Mouse (Mus musculus): ENCODE measurements around the gene Ifit1bl1.
"Not testable (repeated sequence)": the region's sequence is repeated elsewhere in the genome, so short reads cannot be mapped to it uniquely, and the experiment has no call there.

The Ifit1bl1 gene

DNA sequence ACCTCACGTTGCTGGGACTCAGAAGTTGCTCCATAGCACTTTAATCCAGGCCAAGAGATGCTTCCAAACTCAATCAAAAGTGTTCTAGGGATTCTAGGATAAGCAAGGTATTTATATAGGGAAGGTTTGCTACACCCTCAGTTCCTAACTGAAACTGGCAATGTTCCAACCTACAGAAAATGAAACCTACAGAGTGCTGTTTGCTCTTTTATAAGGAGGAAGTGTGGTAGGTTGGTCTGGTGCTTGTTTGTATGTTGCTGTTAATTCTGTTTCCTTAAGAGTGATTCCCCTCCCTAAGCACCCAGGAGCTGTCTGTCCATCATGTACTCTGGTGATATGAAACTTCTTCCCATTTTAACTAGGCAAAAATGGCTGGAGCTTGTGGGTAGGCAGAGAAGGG lies at the start of gene Ifit1bl1:
Ifit1bl1 (minus strand) TSS at position 69 of the 400 bp plus-strand sequence.
- peak; percentile 32 for DNase-seq (ENCODE audit: low read depth, low spot score)

DNA sequence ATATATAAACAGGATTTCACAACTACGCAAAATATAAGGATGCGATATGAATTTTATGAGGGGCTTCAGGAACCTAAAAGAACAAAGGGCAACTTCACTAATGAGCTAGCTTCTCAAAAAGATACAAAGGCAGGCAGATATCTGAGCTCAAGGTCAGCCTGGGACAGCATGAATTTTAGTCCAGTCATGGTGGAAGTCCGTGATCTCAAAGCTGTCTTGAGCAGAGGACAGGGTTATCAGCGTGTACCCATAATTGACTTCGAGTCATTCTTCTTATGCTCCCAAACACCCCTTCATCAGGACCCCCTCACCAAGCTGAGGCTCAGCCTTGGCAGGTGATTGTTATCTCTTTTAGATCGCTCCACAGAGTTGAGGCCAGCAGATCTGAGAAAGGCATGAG lies 49.2 kb upstream of the Ifit1bl1 start:
- no peak for DNase-seq (ENCODE audit: low read depth, low spot score)

DNA sequence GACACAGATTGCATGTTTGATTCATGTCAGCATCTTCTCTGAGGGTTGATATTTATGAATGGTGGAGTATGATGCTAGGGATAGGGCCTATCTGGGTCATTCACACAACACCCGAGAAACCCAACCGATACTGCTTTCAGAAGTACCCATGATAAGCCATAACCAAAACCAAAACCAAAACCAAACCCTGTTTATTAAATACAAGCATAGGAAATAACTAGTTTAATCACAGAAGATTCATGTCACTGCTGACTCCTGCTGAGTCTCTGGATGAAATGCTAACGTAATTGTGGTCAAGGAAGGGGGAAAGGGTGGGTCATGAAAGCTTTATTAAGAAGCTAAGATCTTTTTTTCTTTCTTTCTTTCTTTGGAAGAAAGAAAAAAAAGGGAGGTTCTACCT lies 48.5 kb upstream of the Ifit1bl1 start:
- no peak for DNase-seq (ENCODE audit: low read depth, low spot score)

DNA sequence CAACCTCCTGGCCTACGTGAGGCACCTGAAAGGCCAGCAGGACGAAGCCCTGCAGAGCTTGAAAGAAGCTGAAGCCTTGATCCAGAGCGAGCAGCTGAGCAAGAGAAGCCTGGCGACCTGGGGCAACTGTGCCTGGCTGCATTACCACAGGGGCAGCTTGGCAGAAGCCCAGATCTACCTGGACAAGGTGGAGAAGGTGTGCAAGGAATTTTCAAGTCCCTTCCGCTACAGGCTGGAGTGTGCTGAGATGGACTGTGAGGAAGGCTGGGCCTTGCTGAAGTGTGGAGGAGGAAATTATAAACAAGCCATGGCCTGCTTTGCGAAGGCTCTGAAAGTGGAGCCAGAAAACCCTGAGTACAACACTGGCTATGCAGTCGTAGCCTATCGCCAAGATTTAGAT lies 45.9 kb upstream of the Ifit1bl1 start:
- not testable (repeated sequence) for DNase-seq (ENCODE audit: low read depth, low spot score)

DNA sequence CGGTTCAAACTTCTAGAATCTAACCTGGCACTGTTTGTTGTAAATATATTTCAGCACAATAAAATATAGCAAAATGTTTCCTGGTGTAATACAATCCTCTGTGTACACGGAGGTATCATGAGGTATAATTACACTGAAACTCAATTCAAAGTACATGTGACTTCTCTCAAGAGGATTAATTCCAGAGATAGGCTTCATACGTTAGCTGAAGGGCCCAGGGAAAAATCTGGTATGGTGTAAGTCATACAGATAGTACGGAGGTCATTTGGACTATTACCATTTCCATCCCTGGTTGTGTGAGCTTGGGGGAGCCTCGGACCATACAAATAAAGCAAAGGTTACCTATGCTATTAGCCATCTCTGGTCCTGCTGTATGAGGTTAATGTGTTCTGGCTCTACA lies 40.9 kb upstream of the Ifit1bl1 start:
- DNase-seq (ENCODE audit: low read depth, low spot score) = no peak

DNA sequence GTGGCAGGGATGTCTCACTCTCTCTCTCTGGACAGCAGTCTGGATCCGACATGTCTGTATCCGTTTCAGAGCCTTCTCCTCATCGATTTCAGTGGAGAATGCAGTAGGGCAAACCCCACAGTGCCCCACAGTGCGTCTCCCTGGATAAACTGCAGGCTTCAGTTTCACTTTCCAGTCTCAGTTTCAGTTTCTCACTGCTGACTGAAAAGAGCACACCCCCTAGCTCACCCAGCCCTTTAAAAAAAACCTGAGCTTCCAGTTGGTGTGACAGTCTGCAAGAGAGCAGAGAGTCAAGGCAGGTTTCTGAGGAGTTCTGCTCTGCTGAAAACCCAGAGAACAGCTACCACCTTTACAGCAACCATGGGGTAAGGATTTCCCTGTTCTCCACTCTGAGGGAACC lies 38.9 kb upstream of the Ifit1bl1 start, which contains the start of the genes Ifit1bl2 and Ifit1:
Ifit1bl2 (minus strand) TSS at position 121 of the 400 bp plus-strand sequence.
Ifit1 (plus strand) TSS at position 249 of the 400 bp plus-strand sequence.
- peak; percentile 21 for DNase-seq (ENCODE audit: low read depth, low spot score)

DNA sequence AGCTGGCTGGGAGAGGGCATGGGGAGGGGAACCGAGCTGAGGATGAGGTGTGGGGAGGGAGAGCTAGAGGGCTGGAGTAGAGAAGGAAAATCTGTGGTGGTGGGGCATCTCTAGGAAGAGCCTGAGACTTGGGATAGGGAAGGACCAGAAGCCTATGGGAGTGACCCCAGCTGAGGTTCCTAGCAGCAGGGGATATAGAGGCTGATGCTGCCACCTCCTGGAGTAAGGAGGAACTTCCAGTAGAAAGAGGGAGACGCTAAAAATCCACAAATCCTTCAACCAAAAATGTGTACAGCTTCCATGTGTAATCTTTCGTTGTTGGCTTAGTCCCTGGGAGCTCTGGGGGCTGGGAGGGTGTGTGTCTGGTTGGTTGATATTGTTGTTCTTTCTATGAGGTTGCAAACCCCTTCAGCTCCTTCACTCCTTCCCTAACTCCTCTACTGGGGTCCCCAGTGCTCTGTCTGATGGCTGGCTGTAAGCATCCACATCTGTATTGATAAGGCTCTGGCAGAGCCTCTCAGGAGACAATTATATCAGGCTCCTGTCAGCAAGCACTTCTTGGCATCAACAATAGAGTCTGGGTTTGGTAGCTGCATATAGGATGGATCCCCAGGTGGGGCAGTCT lies 35.3 kb upstream of the Ifit1bl1 start:
- peak; percentile 63 for DNase-seq (ENCODE audit: low read depth, low spot score)

DNA sequence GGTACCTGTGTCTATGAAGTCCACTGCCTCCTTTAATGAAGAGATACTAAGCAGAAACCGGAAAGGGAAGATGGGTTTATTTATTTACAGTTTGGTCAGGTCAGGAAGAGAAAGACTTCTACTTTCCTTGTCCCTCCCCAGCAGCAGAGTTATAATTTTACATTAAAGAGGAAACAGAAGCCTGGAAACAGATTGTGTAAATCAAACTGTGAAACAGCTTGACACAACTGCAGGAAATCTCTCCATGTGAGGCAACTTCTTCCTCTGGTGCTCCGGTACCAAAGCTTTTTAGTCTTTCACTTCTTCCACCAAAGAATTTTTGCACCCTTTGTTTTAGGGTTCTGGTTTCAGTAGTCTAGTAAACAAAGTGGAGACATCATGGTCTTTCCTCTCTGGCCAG lies 31.7 kb upstream of the Ifit1bl1 start:
- DNase-seq (ENCODE audit: low read depth, low spot score) = peak; percentile 7

DNA sequence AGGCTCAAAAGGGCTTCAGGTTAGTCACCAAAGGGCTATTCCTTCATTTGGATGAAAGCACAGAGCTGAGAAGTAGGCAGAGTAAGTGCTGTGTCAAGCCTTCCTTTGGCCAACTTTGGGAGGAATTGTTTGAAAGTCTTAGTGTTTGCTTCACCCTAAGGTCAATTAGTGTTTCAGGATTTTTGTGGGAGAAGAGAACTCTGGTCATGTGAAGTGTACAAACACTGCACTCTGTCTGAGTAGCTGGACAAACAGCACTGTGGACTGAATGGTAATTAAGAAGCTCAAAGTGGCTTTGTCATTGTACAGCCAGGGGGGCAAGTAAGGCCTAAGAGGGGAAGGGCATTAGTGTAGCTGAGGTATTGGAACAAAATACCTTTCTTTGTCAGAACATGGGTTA lies 29.7 kb upstream of the Ifit1bl1 start:
- no peak for DNase-seq (ENCODE audit: low read depth, low spot score)

DNA sequence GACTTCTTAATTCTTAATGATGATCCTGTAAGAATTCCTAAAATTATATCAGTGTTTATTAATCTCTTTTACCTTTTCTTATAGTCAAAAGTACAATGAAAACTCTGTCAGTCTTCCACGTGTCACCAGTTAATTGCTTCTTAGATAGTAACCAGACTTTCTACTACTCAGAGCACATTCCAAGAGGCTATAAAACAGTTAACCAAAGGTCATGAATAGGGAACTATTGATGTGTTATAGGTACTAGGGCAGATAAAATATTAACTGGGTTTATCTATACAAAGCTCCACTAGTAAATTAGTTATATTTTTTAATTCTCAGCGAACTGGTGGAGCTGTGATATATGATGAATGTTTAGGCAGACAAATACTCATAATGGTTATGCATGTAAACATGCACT lies 25.7 kb upstream of the Ifit1bl1 start:
- DNase-seq (ENCODE audit: low read depth, low spot score) = no peak

DNA sequence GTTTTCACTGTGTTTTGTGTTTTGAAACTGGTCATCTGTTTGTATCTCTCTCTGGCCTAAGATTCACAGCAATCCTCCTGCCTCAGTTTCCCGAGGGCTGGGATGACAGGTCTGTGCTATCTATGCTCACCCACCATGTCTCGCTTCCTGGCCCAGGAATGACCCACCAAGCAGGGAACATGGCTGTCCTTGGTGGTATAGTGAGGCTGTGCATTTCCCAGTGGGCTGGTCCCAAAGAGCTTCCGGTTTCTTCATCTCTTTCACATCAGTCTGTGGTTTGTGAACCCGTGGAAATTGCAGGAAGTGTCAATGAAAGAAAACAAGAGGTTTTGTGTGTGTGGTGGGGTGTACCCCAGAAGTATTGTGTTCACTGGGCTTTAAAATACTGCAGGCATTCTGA lies 22.9 kb upstream of the Ifit1bl1 start:
- DNase-seq (ENCODE audit: low read depth, low spot score) = no peak

DNA sequence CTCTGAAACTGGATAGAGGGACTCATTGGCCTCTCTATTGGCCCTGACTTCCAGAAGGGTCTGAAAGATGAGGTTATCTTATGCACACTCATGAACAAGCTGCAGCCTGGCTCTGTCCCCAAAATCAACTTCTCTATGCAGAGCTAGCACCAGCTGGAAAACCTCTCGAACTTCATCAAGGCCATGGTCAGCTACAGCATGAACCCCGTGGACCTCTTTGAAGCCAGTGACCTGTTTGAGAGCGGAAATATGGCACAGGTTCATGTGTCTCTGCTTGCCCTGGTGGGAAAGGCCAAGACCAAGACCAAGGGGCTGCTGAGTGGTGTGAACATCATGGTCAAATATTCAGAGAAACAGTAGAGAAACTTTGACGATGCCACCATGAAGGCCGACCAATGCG lies 22.0 kb upstream of the Ifit1bl1 start:
- no peak for DNase-seq (ENCODE audit: low read depth, low spot score)

DNA sequence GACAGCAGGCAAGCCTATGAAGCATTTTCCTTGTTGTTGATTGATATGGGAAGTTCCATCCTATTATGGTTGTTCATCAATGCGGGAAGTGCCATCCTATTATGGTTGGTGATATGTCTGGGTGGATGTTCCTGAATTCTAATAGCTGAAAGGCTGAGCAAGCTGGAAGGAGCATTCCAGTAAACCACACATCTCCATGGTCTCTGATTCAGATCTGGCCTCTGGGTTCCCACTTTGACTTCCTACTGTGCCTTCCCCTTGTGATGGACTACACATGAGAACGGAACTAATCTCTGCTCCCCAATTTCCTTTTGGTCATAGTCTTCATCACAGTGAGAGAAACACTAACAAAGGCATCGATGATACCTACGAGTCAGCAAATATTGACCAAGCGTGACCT lies 19.1 kb upstream of the Ifit1bl1 start:
- DNase-seq (ENCODE audit: low read depth, low spot score) = no peak

DNA sequence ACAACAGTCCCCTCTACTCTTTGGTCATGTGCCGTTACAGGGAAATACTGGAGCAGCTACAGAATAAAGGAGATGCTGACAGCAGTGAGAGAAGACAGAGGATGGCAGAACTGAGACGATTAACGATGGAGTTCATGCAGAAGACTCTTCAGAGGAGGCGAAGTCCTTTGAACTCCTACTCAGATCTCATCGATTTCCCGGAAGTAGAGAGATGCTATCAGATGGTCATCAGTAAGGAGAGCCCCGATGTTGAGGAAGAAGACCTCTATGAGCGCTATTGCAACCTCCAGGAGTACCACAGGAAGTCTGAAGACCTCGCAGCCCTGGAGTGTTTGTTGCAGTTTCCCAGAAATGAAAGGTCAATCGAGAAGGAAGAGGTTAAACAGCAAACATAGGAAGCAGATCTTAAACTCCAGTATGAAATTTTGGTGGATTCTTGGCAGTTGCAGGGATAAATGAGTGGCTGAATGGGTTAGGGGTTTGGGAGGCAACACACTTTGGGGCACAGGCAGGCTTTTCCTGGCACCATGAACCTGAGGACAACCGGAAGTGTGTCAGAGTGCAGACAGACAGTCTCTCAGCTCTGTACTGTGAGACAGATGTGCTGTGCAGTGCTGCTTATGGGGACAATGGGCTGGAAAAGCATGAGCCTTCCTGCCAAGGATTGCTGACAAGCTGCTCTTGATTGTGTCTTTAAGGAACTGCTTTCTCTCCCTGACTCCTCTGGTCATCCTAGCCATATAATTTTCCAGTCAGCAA lies 10.7 kb upstream of the Ifit1bl1 start:
- not testable (repeated sequence) for DNase-seq (ENCODE audit: low read depth, low spot score)

DNA sequence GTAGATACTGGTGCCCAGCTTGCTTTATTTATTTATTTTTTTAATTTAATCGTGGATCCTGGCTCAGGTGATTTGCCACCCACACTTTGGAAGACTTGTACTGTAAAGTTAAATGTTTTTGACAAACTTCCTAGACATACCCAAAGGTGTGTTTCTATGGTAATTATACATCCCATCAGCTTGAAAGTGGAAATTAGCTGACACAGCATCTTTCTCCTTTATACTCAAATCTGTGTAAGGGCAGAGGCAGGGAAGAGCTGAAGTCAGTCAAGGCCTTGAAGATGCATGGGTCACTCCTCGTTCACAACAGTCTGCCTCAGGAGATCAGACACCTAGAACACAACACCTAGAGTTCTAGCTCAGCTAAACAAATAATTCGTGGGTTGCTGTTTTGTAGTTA lies 8.4 kb upstream of the Ifit1bl1 start:
- DNase-seq (ENCODE audit: low read depth, low spot score) = not testable (repeated sequence)

DNA sequence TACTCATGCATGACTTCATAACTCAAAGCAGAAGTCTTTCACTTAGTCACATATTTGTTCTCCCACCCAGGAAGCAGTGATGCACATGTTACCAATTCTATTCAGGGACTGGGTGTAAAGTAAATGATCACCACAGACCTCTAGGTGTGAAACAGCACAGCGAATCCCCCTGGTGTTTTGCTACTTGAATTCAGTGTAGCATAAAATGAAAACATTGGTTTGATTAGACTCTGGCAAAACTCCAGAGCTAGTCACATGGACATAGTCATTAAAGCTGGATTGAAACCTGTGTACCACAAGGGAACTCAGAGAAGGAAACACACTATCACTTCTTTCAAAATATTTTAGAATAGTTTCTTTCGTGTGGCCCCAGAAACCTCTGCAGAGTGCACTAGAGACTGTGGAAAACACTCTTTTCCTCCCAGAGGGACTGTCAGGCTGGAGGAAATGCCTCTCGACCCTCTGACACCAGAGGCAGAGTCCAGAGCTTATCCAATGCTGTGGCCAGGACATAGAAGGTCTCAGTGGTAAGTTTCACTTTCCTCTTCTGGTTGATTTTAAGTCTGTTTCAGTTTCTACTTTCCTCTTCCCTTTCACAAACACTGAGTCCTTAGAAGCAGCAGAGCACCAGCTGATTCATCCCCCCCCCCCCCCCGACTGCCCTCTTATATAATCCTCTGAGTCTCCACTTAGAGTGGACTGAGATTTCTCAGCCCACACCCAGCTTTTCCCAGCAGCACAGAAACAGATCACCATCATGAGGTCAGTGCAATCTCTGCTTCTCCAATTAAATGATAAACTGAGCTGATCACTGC lies 5.7 kb upstream of the Ifit1bl1 start, which contains the start of gene Ifit3b:
Ifit3b (plus strand) TSS at position 734 of the 815 bp plus-strand sequence.
- DNase-seq (ENCODE audit: low read depth, low spot score) = peak; percentile 73

DNA sequence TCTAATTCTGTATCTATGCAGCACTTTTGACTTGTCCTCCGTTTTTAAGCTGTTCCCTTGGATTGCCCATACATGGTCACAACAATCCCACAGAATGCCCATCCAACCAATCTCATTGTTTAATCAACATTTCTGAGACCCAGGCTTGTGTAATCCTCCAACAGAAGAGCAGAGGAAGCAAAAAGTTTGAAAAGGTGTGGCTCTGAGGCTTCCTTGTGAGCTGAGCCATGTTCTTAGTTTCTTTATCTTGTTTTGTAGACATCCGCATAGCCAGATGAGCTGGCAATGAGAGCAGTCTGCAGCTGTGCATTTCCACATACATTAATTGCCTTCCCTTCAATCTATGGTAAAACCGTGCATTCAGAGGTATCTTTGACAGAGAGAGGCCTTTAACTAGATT lies 3.7 kb upstream of the Ifit1bl1 start:
- no peak for DNase-seq (ENCODE audit: low read depth, low spot score)

DNA sequence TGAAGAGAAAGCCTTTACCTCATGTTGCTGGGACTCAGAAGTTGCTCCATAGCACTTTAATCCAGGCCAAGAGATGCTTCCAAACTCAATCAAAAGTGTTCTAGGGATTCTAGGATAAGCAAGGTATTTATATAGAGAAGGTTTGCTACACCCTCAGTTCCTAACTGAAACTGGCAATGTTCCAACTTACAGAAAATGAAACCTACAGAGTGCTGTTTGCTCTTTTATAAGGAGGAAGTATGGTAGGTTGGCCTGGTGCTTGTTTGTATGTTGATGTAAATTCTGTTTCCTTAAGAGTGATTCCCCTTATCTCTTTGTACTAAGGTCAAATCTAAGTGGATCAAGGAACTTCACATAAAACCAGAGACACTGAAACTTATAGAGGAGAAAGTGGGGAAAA lies 2.5 kb downstream of the Ifit1bl1 start:
- not testable (repeated sequence) for DNase-seq (ENCODE audit: low read depth, low spot score)

DNA sequence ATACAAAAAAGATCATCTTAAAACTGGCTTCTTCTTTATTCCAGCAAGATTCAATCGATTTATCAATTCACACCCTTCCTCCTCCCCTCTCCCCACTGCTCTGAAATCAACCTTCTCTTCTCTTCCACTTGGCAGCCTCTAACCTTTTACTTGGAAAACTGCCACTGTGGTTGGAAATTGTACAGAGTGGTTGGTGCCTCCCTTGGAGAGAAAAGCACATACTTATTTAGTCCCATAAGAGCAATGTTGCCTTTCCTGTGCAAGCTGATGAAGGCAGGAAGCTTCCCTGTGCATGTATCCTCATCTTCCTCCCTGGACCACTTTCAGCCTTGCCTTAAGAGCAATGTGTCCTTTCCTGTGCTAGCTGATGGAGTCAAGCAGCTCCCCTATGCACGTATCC lies 3.4 kb downstream of the Ifit1bl1 start:
- peak; percentile 66 for DNase-seq (ENCODE audit: low read depth, low spot score)

DNA sequence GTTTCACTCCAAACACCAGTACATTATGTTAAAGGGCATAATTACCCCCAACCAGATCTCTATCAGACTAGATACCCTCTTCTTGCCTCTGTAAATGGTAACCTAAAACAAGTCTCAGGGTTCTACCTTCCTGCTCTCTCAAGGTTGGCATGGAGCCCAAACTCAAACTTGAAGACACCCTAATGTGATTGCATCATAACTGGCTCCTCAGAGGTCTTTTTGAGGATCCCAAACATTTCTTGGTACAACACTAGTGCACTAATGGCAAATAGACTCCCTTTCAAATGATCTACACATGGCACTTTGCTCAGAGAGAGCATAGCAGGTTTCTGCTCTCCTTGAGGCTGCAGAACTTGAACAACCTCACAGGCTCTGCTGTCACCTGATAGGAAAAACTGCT lies 4.9 kb downstream of the Ifit1bl1 start:
- DNase-seq (ENCODE audit: low read depth, low spot score) = no peak

DNA sequence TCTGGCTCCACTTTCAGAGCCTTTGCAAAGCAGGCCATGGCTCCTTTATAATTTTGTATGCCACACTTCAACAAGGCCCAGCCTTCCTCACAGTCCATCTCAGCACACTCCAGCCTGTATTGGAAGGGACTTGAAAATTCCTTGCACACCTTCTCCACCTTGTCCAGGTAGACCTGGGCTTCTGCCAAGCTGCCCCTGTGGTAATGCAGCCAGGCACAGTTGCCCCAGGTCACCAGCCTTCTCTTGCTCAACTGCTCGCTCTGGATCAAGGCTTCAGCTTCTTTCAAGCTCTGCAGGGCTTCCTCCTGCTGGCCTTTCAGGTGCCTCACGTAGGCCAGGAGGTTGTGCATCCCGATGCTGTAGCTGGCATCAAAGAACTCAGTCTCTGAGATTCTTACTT lies 7.2 kb downstream of the Ifit1bl1 start:
- DNase-seq (ENCODE audit: low read depth, low spot score) = not testable (repeated sequence)

DNA sequence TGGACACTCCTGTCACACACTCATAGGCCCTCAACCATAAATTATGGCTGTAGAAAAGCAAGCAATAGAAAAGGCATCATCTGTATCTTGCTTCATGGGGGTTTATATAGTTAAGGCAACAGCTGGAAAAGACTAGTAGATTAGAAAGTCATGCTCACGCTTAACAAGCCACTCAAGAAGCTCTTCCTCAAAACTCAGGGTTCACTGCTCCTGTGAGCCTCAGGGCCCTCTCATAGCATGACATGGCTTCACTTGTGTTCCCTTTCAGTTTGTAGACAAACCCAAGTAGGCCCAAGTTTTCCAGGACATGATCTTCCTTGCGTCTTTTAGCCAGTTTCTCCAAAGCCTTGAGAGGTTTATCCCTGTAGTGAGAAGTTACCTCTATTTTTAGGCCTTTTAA lies 8.3 kb downstream of the Ifit1bl1 start:
- DNase-seq (ENCODE audit: low read depth, low spot score) = no peak
